Mouse (Mus musculus) olfactory bulb, adult 2 months (tissue): ENCODE measurements around the gene Setd1b. TPM values are rescaled to one million over a fixed set of nuclear protein-coding genes. Genes with fewer than 3 reads are reported as not detected.
"Not testable (repeated sequence)": the region's sequence is repeated elsewhere in the genome, so short reads cannot be mapped to it uniquely, and the experiment has no call there.

Experiments used
- H3K27ac ChIP-seq: fragments of 200-500 bp; 2 replicates; pipeline ENCODE4 v1.5.1; 2012; ENCODE audit warnings: low read depth, low read length; ENCODE audit not compliant: insufficient read depth
- H3K4me1 ChIP-seq: fragments of 200-500 bp; 2 replicates; pipeline ENCODE4 v1.6.1; 2012; ENCODE audit warnings: low read length; ENCODE audit not compliant: control insufficient read depth, insufficient read depth
- H3K4me3 ChIP-seq: fragments of 200-500 bp; 2 replicates; pipeline ENCODE4 v1.5.1; 2012; ENCODE audit warnings: mild to moderate bottlenecking, low read depth, low read length, moderate library complexity; ENCODE audit not compliant: insufficient read depth
- CTCF ChIP-seq: fragments of 200-500 bp; IDR thresholded peaks from 2 replicates; pipeline ENCODE4 v1.5.1; 2012; ENCODE audit warnings: low read depth, mild to moderate bottlenecking, low read length, moderate library complexity; ENCODE audit not compliant: insufficient read depth
- POLR2A ChIP-seq: fragments of 200-500 bp; IDR thresholded peaks from 2 replicates; pipeline ENCODE4 v1.6.1; 2012; ENCODE audit warnings: mild to moderate bottlenecking, low read depth, low read length, moderate library complexity; ENCODE audit not compliant: insufficient read depth
- WGBS: fragments of 180-500 bp; shearing (Covaris S2); methylation state at CpG from one replicate; pipeline ENCODE4 v1.1.7; 2018; 5-methylcytosine and 5-hydroxymethylcytosine counted together
- polyA plus RNA-seq: library from polyadenylated mRNA; stranded (reverse); fragments of >200 nt; gene quantifications from 2 replicates; pipeline ENCODE4 v1.2.4, GENCODE M21; 2012; ENCODE audit warnings: low replicate concordance; ENCODE audit not compliant: missing spikeins, insufficient read depth, insufficient read length

Setd1b gene
- polyA plus RNA-seq, 1 experiment = not detected

DNA sequence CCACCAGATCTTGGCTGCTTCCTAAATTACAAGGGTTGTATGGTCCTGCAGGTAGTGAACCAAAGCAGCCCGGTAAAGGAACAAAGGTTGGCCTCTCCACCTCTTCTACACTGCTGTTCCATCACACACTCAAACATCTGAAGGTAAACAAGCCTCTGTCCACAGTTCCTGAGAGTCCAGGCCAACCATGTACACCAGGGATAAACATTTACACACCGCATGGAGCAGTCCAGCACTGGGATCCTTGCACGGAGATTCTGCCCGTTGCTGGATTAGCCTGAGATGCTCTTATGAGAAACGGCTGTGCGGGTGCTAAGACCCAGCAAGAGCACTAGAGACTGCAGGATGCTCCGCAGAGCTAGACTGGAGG lies 59.5 kb downstream of the Setd1b start:
- Histone ChIP-seq H3K4me1 (no peaks in the 10 kb centered on the region), H3K27ac (no peak overlapping the region), H3K4me3 (no peak overlapping the region)
- TF ChIP-seq CTCF = no peak
- TF ChIP-seq POLR2A = no peak
- WGBS = 88% methylated on average over 7 of the region's 7 CpGs

DNA sequence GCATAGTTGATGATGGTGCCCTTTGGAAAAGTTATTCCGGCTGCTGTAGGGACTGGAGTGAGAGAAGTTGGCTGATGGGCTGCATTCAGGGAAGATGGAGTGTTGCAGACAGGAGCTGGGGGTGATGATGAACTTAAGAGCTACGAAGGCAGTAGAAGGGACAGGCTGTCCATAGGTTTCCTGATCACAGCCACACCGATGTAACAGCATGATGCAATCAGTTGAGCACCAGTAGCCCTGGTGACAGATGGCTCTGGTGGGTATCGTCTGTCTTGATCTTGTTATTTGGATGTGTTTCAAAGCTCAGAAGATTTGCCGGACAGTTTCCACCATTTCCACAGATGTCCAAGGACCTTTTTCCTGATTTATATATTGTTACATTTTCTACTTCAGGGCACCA lies 60.0 kb downstream of the Setd1b start:
- Histone ChIP-seq H3K27ac (no peak overlapping the region), H3K4me1 (no peaks in the 10 kb centered on the region), H3K4me3 (no peak overlapping the region)
- 88% methylated on average over 5 of the region's 5 CpGs for WGBS
- no peak for TF ChIP-seq CTCF
- no peak for TF ChIP-seq POLR2A

DNA sequence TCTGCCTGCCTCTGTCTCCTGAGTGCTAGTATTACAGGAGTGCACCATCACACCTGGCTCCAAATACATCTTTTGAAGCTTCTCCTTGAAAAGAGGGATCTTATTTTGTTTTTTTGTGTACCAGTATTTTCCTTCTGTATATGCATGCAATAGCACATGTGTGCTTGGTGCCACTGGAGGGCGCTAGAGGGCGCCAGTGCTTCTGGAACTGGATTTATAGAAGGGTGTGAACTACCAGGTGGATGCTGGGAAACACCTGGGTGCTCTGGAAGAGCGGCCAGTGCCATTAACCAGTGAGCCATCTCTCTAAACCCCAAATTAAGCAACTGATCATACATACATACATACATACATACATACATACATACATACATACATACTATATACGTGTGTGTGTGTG lies 60.8 kb downstream of the Setd1b start:
- H3K27ac ChIP-seq, H3K4me1 ChIP-seq, H3K4me3 ChIP-seq: not testable (repeated sequence)
- whole genome bisulfite sequencing = 47% methylated on average over 4 of the region's 4 CpGs

DNA sequence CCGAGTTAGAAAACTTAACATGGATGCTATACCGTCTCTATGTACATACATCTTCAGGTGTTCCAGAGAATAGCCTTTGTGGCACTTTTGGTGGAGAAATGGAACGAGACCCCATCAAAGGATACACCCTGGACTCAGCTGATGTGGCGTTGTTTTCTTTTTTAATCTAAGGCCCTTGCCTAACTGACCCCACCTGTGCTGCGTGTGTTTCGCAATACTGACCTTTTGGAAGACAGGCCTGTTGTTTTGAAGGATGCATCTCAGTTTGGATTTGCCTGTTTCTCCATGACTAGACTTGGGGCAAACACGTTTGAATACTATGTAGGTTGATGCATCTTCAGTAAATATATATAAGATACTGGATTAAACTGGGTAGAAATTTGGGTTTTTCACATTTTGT lies 61.6 kb downstream of the Setd1b start:
- WGBS = 91% methylated on average over 7 of the region's 7 CpGs
- not testable (repeated sequence) for H3K27ac ChIP-seq, H3K4me1 ChIP-seq, H3K4me3 ChIP-seq

Other genes starting within 250 kb of the Setd1b start
- gene Kdm2b, start 152.4 kb upstream of the Setd1b start, polyA plus RNA-seq = 114 TPM in 1 of 2 replicates, not detected in the other
- gene Orai1, start 127.1 kb upstream of the Setd1b start, polyA plus RNA-seq = not detected in 2 replicates
- gene Morn3, start 95.2 kb upstream of the Setd1b start, polyA plus RNA-seq = not detected in 2 replicates
- not detected in 2 replicates for gene Tmem120b, start 73.8 kb upstream of the Setd1b start, polyA plus RNA-seq
- not detected in 2 replicates for gene Rhof, start 9.5 kb upstream of the Setd1b start, polyA plus RNA-seq
- gene Psmd9, start 27.2 kb downstream of the Setd1b start, polyA plus RNA-seq = not detected in 2 replicates
- not detected in 2 replicates for gene Hpd, start 40.5 kb downstream of the Setd1b start, polyA plus RNA-seq
- gene Wdr66, start 109.9 kb downstream of the Setd1b start, polyA plus RNA-seq = not detected in 2 replicates
- gene Bcl7a, start 201.6 kb downstream of the Setd1b start, polyA plus RNA-seq = not detected in 2 replicates